Mouse (Mus musculus) cerebellum, adult 8-10 months (tissue): ENCODE results near the gene Wasf1.

ENCODE experiments used
- DNase-seq: peaks from one replicate; pipeline ENCODE4 v3.0.0; 2022

Gene Wasf1

GRCm38 (mm10) chr10:40896656-40897055 lies 13.4 kb downstream of the Wasf1 start:
- no peak for DNase-seq

GRCm38 (mm10) chr10:40901786-40902185 lies 18.5 kb downstream of the Wasf1 start:
- no peak for DNase-seq

- DNase-seq: no peak
These were observed 22.9 kb downstream of the Wasf1 start for GRCm38 (mm10) chr10:40906131-40906530.

GRCm38 (mm10) chr10:40906802-40907201 lies 23.5 kb downstream of the Wasf1 start:
- DNase-seq: no peak

GRCm38 (mm10) chr10:40908580-40908979 lies 25.3 kb downstream of the Wasf1 start:
- DNase-seq: no peak

GRCm38 (mm10) chr10:40910811-40911210 lies 27.5 kb downstream of the Wasf1 start:
- no peak for DNase-seq

GRCm38 (mm10) chr10:40915240-40915639 lies 32.0 kb downstream of the Wasf1 start:
- DNase-seq: peak; percentile 39

- DNase-seq: no peak
These were observed 35.6 kb downstream of the Wasf1 start for GRCm38 (mm10) chr10:40918669-40919440.

- DNase-seq: no peak
These were observed 36.2 kb downstream of the Wasf1 start for GRCm38 (mm10) chr10:40919464-40919863.

- no peak for DNase-seq
These were observed 49.7 kb downstream of the Wasf1 start for GRCm38 (mm10) chr10:40932995-40933394.

GRCm38 (mm10) chr10:40936160-40936726 lies 53.0 kb downstream of the Wasf1 start:
- no peak for DNase-seq

- no peak for DNase-seq
These were observed 54.3 kb downstream of the Wasf1 start for GRCm38 (mm10) chr10:40937569-40937968.

GRCm38 (mm10) chr10:40942688-40943087 lies 59.4 kb downstream of the Wasf1 start:
- DNase-seq: no peak

GRCm38 (mm10) chr10:40950176-40950575 lies 66.9 kb downstream of the Wasf1 start:
- DNase-seq: no peak

GRCm38 (mm10) chr10:40956206-40956605 lies 72.9 kb downstream of the Wasf1 start:
- no peak for DNase-seq

GRCm38 (mm10) chr10:40961365-40961764 lies 78.1 kb downstream of the Wasf1 start:
- DNase-seq: no peak

- no peak for DNase-seq
These were observed 78.7 kb downstream of the Wasf1 start for GRCm38 (mm10) chr10:40962008-40962407.

- no peak for DNase-seq
These were observed 81.3 kb downstream of the Wasf1 start for GRCm38 (mm10) chr10:40964546-40964945.

- no peak for DNase-seq
These were observed 85.3 kb downstream of the Wasf1 start for GRCm38 (mm10) chr10:40968551-40968950.

- DNase-seq: peak; percentile 26
These were observed 86.2 kb downstream of the Wasf1 start for GRCm38 (mm10) chr10:40969372-40970033.

GRCm38 (mm10) chr10:40970601-40971245 lies 87.4 kb downstream of the Wasf1 start:
- no peak for DNase-seq

- DNase-seq: no peak
These were observed 88.0 kb downstream of the Wasf1 start for GRCm38 (mm10) chr10:40971256-40971655.

- no peak for DNase-seq
These were observed 100.5 kb downstream of the Wasf1 start for GRCm38 (mm10) chr10:40983761-40984160.

GRCm38 (mm10) chr10:40984600-40984999 lies 101.3 kb downstream of the Wasf1 start:
- no peak for DNase-seq
